Mouse (Mus musculus) heart, embryonic 10.5 days (tissue): ENCODE data around the gene Hist1h2be. TPM values are rescaled to one million over a fixed set of nuclear protein-coding genes. Genes with fewer than 3 reads are reported as not detected.
A peak's percentile ranks its signal among the peaks of the same experiment; 100 is the strongest.
"Not testable (repeated sequence)": the region's sequence is repeated elsewhere in the genome, so short reads cannot be mapped to it uniquely, and the experiment has no call there.

ENCODE experiments used
- DNase-seq: peaks from one replicate; pipeline ENCODE4 v3.0.0-alpha.2; 2017; ENCODE audit warnings: low spot score
- H3K27ac ChIP-seq: fragments of 300-500 bp; sonication (generic); 2 replicates; pipeline ENCODE4 v1.5.1; 2016; ENCODE audit warnings: mild to moderate bottlenecking
- H3K27me3 ChIP-seq: fragments of 300-500 bp; sonication (generic); 2 replicates; pipeline ENCODE4 v1.6.1; 2016; ENCODE audit warnings: mild to moderate bottlenecking; ENCODE audit not compliant: poor library complexity, insufficient read depth, severe bottlenecking
- H3K36me3 ChIP-seq: fragments of 300-500 bp; sonication (generic); 2 replicates; pipeline ENCODE4 v1.6.1; 2016; ENCODE audit warnings: mild to moderate bottlenecking, moderate library complexity
- H3K4me1 ChIP-seq: fragments of 300-500 bp; sonication (generic); 2 replicates; pipeline ENCODE4 v1.6.1; 2016; ENCODE audit warnings: mild to moderate bottlenecking
- H3K4me3 ChIP-seq: fragments of 300-500 bp; sonication (generic); 2 replicates; pipeline ENCODE4 v1.5.1; 2016; ENCODE audit warnings: mild to moderate bottlenecking, moderate library complexity
- H3K9me3 ChIP-seq: fragments of 300-500 bp; sonication (generic); 2 replicates; pipeline ENCODE4 v1.6.1; 2016; ENCODE audit warnings: mild to moderate bottlenecking, moderate library complexity
- WGBS: fragments of 180-500 bp; shearing (Covaris S2); methylation state at CpG from one replicate; pipeline ENCODE4 v1.1.7; 2016; 5-methylcytosine and 5-hydroxymethylcytosine counted together
- polyA plus RNA-seq: library from polyadenylated mRNA; unstranded; fragments of >200 nt; fragmentation: Nextera tagmentation; extraction: Ambion mirVana; gene quantifications from 2 replicates; pipeline ENCODE4 v1.2.1, GENCODE M21; 2016

The Hist1h2be gene
- polyA plus RNA-seq, 1 experiment from 2014 or later = 1.9 TPM

GRCm38 (mm10) chr13:23605052-23605451 is 15.9 kb downstream of the Hist1h2be start:
- H3K4me1 ChIP-seq = no peaks in the 10 kb centered on the region
- no peak overlapping the region for H3K4me3 ChIP-seq
- WGBS = 89% methylated on average over 3 of the region's 3 CpGs
- H3K36me3 ChIP-seq = no peaks in the 10 kb centered on the region
- no peak for DNase-seq
- no peak overlapping the region for H3K27ac ChIP-seq
- no peaks in the 10 kb centered on the region for H3K9me3 ChIP-seq
- H3K27me3 ChIP-seq = no peaks in the 10 kb centered on the region

GRCm38 (mm10) chr13:23604452-23604851 is 16.5 kb downstream of the Hist1h2be start:
- H3K27ac ChIP-seq = no peak overlapping the region
- H3K4me1 ChIP-seq = no peaks in the 10 kb centered on the region
- H3K36me3 ChIP-seq = no peaks in the 10 kb centered on the region
- no peak for DNase-seq
- H3K4me3 ChIP-seq = no peak overlapping the region
- 81% methylated on average over 3 of the region's 3 CpGs for WGBS
- no peaks in the 10 kb centered on the region for H3K27me3 ChIP-seq
- no peaks in the 10 kb centered on the region for H3K9me3 ChIP-seq

- Histone ChIP-seq H3K27ac (no peak overlapping the region), H3K4me3 (no peak overlapping the region), H3K27me3 (no peaks in the 10 kb centered on the region), H3K36me3 (no peaks in the 10 kb centered on the region), H3K9me3 (no peaks in the 10 kb centered on the region), H3K4me1 (no peaks in the 10 kb centered on the region)
- no peak for DNase-seq
- 60% methylated on average over 7 of the region's 7 CpGs for WGBS
These were observed 17.7 kb downstream of the Hist1h2be start for GRCm38 (mm10) chr13:23603182-23603699.

- Histone ChIP-seq H3K27ac (no peak overlapping the region), H3K9me3 (no peaks in the 10 kb centered on the region), H3K4me1 (peaks cover 8% of the 10 kb centered on the region; the same call in 1 of the 2 replicates), H3K4me3 (no peak overlapping the region), H3K27me3 (no peaks in the 10 kb centered on the region), H3K36me3 (no peaks in the 10 kb centered on the region)
- DNase-seq = peak; percentile 85
- WGBS = 7% methylated on average over 9 of the region's 9 CpGs
These were observed 23.0 kb downstream of the Hist1h2be start for GRCm38 (mm10) chr13:23597957-23598356.

GRCm38 (mm10) chr13:23595622-23596372 is 25.1 kb downstream of the Hist1h2be start:
- WGBS = 80% methylated on average over 7 of the region's 7 CpGs
- Histone ChIP-seq H3K27me3 (no peaks in the 10 kb centered on the region), H3K27ac (no peak overlapping the region), H3K4me1 (peaks cover 8% of the 10 kb centered on the region; the same call in 1 of the 2 replicates), H3K36me3 (no peaks in the 10 kb centered on the region), H3K4me3 (no peak overlapping the region), H3K9me3 (no peaks in the 10 kb centered on the region)
- no peak for DNase-seq

- DNase-seq = no peak
- no peaks in the 10 kb centered on the region for H3K9me3 ChIP-seq
- H3K4me1 ChIP-seq = peaks cover 8% of the 10 kb centered on the region; the same call in 1 of the 2 replicates
- no peaks in the 10 kb centered on the region for H3K36me3 ChIP-seq
- no peak overlapping the region for H3K4me3 ChIP-seq
- no peak overlapping the region for H3K27ac ChIP-seq
- no peaks in the 10 kb centered on the region for H3K27me3 ChIP-seq
- 66% methylated on average over 2 of the region's 2 CpGs for WGBS
These were observed 25.7 kb downstream of the Hist1h2be start for GRCm38 (mm10) chr13:23595185-23595584.

GRCm38 (mm10) chr13:23593051-23593770 is 27.7 kb downstream of the Hist1h2be start:
- WGBS = 70% methylated on average over 5 of the region's 5 CpGs
- Histone ChIP-seq H3K4me3 (no peak overlapping the region), H3K27me3 (no peaks in the 10 kb centered on the region), H3K4me1 (peaks cover 8% of the 10 kb centered on the region; the same call in 1 of the 2 replicates), H3K36me3 (no peaks in the 10 kb centered on the region), H3K9me3 (no peaks in the 10 kb centered on the region), H3K27ac (0 out of 2 replicates have a peak overlapping the region, but pooled peaks have one; percentile 12)
- DNase-seq = no peak

GRCm38 (mm10) chr13:23592614-23593013 is 28.3 kb downstream of the Hist1h2be start:
- Histone ChIP-seq H3K9me3 (no peaks in the 10 kb centered on the region), H3K27ac (0 out of 2 replicates have a peak overlapping the region, but pooled peaks have one; percentile 12), H3K4me3 (no peak overlapping the region), H3K36me3 (no peaks in the 10 kb centered on the region), H3K27me3 (no peaks in the 10 kb centered on the region), H3K4me1 (peaks cover 8% of the 10 kb centered on the region; the same call in 1 of the 2 replicates)
- no peak for DNase-seq
- WGBS = 85% methylated on average over 7 of the region's 7 CpGs

GRCm38 (mm10) chr13:23591886-23592285 is 29.0 kb downstream of the Hist1h2be start:
- not testable (repeated sequence) for H3K4me3 ChIP-seq, H3K9me3 ChIP-seq, H3K36me3 ChIP-seq, H3K27ac ChIP-seq, DNase-seq, H3K27me3 ChIP-seq
- 73% methylated on average over 7 of the region's 7 CpGs for WGBS
- peaks cover 11% of the 10 kb centered on the region for H3K4me1 ChIP-seq

GRCm38 (mm10) chr13:23591206-23591605 is 29.7 kb downstream of the Hist1h2be start:
- Histone ChIP-seq H3K27me3 (no peaks in the 10 kb centered on the region), H3K9me3 (no peaks in the 10 kb centered on the region), H3K4me3 (no peak overlapping the region), H3K27ac (no peak overlapping the region), H3K36me3 (no peaks in the 10 kb centered on the region), H3K4me1 (peaks cover 15% of the 10 kb centered on the region)
- 89% methylated on average over 7 of the region's 7 CpGs for WGBS
- no peak for DNase-seq

- H3K36me3 ChIP-seq = no peaks in the 10 kb centered on the region
- no peaks in the 10 kb centered on the region for H3K9me3 ChIP-seq
- WGBS = 13% methylated on average over 1 of the region's 1 CpGs
- peaks cover 15% of the 10 kb centered on the region for H3K4me1 ChIP-seq
- H3K4me3 ChIP-seq = peak overlapping the region; percentile 59
- H3K27me3 ChIP-seq = no peaks in the 10 kb centered on the region
- DNase-seq = no peak
- H3K27ac ChIP-seq = peak overlapping the region; percentile 93
These were observed 34.0 kb downstream of the Hist1h2be start for GRCm38 (mm10) chr13:23586940-23587225.

- Histone ChIP-seq H3K4me1 (peaks cover 17% of the 10 kb centered on the region), H3K9me3 (no peaks in the 10 kb centered on the region), H3K4me3 (peak overlapping the region; percentile 59), H3K36me3 (no peaks in the 10 kb centered on the region), H3K27ac (peak overlapping the region; percentile 93), H3K27me3 (no peaks in the 10 kb centered on the region)
- DNase-seq = no peak
- 4% methylated on average over 22 of the region's 22 CpGs for WGBS
These were observed 34.6 kb downstream of the Hist1h2be start for GRCm38 (mm10) chr13:23586099-23586939.
